Mouse (Mus musculus): ENCODE data around the gene Cbfa2t2.

DNA sequence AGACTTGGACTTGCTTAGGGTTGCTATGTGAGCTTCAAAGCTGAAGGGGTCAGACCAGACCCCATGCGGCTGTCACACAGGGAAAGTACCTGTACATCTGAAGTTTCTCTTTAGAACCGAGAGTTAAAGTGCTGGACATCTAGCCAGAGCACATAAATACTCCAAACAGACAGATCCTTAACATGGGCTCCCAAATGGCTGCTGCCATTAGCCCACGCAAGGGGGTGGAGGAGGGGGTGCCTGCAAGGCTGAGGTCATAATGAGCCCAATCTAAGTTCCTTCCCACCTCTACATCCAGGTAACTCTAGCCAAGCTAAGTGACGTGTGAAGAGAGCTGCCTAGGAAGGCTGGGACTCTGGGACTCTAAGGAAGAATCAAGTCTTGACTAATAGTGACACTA, 115.2 kb downstream of the Cbfa2t2 start, which contains the start of gene Actl10:
- no peak for TF ChIP-seq CTCF (IDR thresholded peaks at IDR 0.05; ENCODE audit: control insufficient read depth, insufficient read depth, insufficient read length)
- TF ChIP-seq MAX (IDR thresholded peaks at IDR 0.05), result no peak
- no peak for TF ChIP-seq CEBPB (IDR thresholded peaks at IDR 0.05; ENCODE audit: low read depth)
- TF ChIP-seq MYOD1 (IDR thresholded peaks at IDR 0.05; ENCODE audit: control insufficient read depth, insufficient read length, low read depth), result no peak
- TF ChIP-seq USF1 (IDR thresholded peaks at IDR 0.05; ENCODE audit: low read depth), result no peak
- no peak for TF ChIP-seq MYOG (IDR thresholded peaks at IDR 0.05; ENCODE audit: control insufficient read depth, extremely low read depth, insufficient read length)
- TF ChIP-seq FOSL1 (IDR thresholded peaks at IDR 0.05; ENCODE audit: insufficient read depth, low read length, poor library complexity, severe bottlenecking), result no peak

All from C2C12 (cell line).